21 mouse cellular contexts compared by ENCODE assay signal in genomic region chr12:54598358-54598757, GRCm38 (mm10). TPM values are rescaled to one million over a fixed set of nuclear protein-coding genes. Genes with fewer than 3 reads are reported as not detected.
DNase-seq lines count a peak whose midpoint lies in the region; ATAC-seq lines count a peak whose summit lies in the region.
"Had no signal": no experiment of that assay in that cellular context is flagged by ENCODE, and none has a peak within 500 bp of the region (broad histone marks: within the 10 kb centered on the region; RNA-seq: fewer than 3 reads in every experiment).

No protein-coding gene starts in this region.

- DNase-seq in heart, adult 11 months, result peak; percentile 46
- DNase-seq in heart, adult 8-10 months (ENCODE audit: low spot score), result no peak
- peak; percentile 14 for DNase-seq in T-cell, adult 2 months (ENCODE audit: low spot score)
- no peak for DNase-seq in thymus, postnatal 36 days
- no peak for DNase-seq in adrenal gland, postnatal 25 days
- DNase-seq in kidney, adult 8-10 months, result no peak
- DNase-seq: adrenal gland, adult 8-10 months; adrenal gland, postnatal 36 days; B cell, adult 2 months; cerebellum, adult 18-20 months; cerebellum, adult 9-11 months; cerebellum, postnatal 25 days; forebrain, postnatal 0 days; gastrocnemius, adult 2 months; gastrocnemius, postnatal 14 days; heart, adult 18-20 months; heart, postnatal 14 days had no signal

- peak; percentile 97 for ATAC-seq in inflammation-experienced regulatory T-cells, adult 6 months
- ATAC-seq: forebrain, embryonic 14.5 days; forebrain, postnatal 0 days; intestine, embryonic 16.5 days; Patski had no signal

RNA-seq across cellular contexts. Expression of gene Sptssa, which starts 58.0 kb away (rescaled TPM):
- 10 to 100 TPM; 30.2 to 30.7 (median 30.4) TPM for total RNA-seq in heart, adult 8-10 months (2022)
- polyA plus RNA-seq in inflammation-experienced regulatory T-cells, adult 6 months (2017; shearing (Covaris generic)), result 100 to 1,000 TPM; 190 to 247 (median 231) TPM
- 94.3 and 115 TPM in 2 replicates for total RNA-seq in adrenal gland, postnatal 25 days (2021)

Comparison
In these comparisons a context has a peak if more than half of its experiments do, and no peak if none do; other contexts are left out.
1. DNase-seq: peak in heart, adult 11 months (single experiment) and T-cell, adult 2 months (single experiment); none in heart, adult 8-10 months (single experiment), thymus, postnatal 36 days (0 of 2), adrenal gland, postnatal 25 days (single experiment) and kidney, adult 8-10 months (0 of 2).